Mouse (Mus musculus) lung, postnatal 0 days (tissue): ENCODE measurements at regions not wholly inside any gene's neighbourhood (a gene's known extent, or its start where the extent isn't known, plus 50 kb on each side); places are given as distances from the start of the nearest gene placed in this dataset.

Experiments used
- CTCF ChIP-seq: IDR thresholded peaks from 2 replicates; pipeline ENCODE4 v1.5.1; 2016; ENCODE audit warnings: antibody characterized with exemption, mild to moderate bottlenecking
- EP300 ChIP-seq: IDR thresholded peaks from 2 replicates; pipeline ENCODE4 v1.6.1; 2016; ENCODE audit warnings: antibody characterized with exemption, mild to moderate bottlenecking, control low read depth

DNA sequence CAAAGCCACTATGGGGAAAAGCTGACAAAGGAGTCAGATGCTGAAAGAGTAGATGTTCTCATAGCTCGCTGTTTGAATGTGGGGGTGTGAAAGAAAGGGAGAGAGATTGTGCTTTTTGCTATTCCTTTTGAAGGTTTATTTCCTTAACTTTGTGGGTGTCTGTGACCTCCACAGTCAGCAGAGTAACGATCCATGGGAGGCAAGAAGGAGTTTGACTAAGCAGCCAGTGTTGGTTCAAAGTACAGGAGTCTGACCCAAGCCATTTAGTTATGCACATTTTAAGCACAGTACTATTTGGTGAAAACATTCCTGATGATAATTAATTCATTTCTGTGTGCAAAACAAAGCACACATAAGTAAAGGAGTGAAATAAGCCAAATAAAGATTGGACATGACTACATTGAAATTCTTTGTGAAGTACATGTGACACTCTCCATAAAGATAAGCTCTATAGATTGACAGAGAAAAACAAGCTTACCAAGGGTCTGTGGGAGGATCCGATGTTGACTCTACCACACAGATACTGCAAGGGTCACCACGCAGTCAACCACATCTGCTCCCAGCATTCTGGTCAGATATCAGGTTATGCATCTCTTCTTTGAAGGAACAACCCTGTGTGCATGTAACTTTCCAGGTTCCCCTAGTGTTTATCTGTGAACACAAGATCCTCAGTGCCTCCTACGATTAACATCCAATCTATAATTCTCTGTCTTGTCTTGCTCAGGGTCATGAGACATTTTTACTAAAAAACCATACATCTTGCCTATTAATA is 56.2 kb upstream of the H2afz start:
- TF ChIP-seq CTCF = no peak
- no peak for TF ChIP-seq EP300
